Mouse (Mus musculus): ENCODE measurements around the gene Cdca5. TPM values are rescaled to one million over a fixed set of nuclear protein-coding genes. Genes with fewer than 3 reads are reported as not detected.
"Not testable (repeated sequence)": the region's sequence is repeated elsewhere in the genome, so short reads cannot be mapped to it uniquely, and the experiment has no call there.

Gene Cdca5
- polyA plus RNA-seq, 1 experiment from 2014 or later: 4.9 TPM

GRCm38 (mm10) chr19:6117346-6117985, 32.7 kb downstream of the Cdca5 start:
- H3K27me3 ChIP-seq (replicated peaks): no peaks in the 10 kb centered on the region
- peak overlapping the region; percentile 78 for H3K9ac ChIP-seq (replicated peaks)
- H3K4me2 ChIP-seq: peak overlapping the region; percentile 92
- ATAC-seq (ENCODE audit: low FRiP score): no peak
- 5% methylated on average over 32 of the region's 32 CpGs for WGBS
- H3K4me3 ChIP-seq (replicated peaks): peak overlapping the region; percentile 71
- H3K9me3 ChIP-seq (replicated peaks): no peaks in the 10 kb centered on the region
- H3K27ac ChIP-seq (replicated peaks): peak overlapping the region; percentile 95
- peaks cover 35% of the 10 kb centered on the region for H3K36me3 ChIP-seq
- peaks cover 30% of the 10 kb centered on the region for H3K4me1 ChIP-seq

GRCm38 (mm10) chr19:6117986-6118676, 33.3 kb downstream of the Cdca5 start, which contains the start of gene Sac3d1:
Gene Sac3d1, minus strand, starts transcription at chr19:6118650.
- H3K4me1 ChIP-seq: peaks cover 30% of the 10 kb centered on the region
- ATAC-seq (ENCODE audit: low FRiP score): peak; percentile 92
- peak within 1 kb of the TSS; percentile 92 for H3K4me2 ChIP-seq
- under 1% methylated on average over 77 of the region's 77 CpGs for WGBS
- peak within 1 kb of the TSS; percentile 71 for H3K4me3 ChIP-seq (replicated peaks)
- peak within 1 kb of the TSS; percentile 78 for H3K9ac ChIP-seq (replicated peaks)
- H3K9me3 ChIP-seq (replicated peaks): no peaks in the 10 kb centered on the region
- H3K36me3 ChIP-seq: peaks cover 29% of the 10 kb centered on the region
- no peaks in the 10 kb centered on the region for H3K27me3 ChIP-seq (replicated peaks)
- peak within 1 kb of the TSS; percentile 95 for H3K27ac ChIP-seq (replicated peaks)

- peak overlapping the region; percentile 78 for H3K9ac ChIP-seq (replicated peaks)
- H3K9me3 ChIP-seq (replicated peaks): no peaks in the 10 kb centered on the region
- H3K36me3 ChIP-seq: peaks cover 33% of the 10 kb centered on the region
- under 1% methylated on average over 8 of the region's 8 CpGs for WGBS
- peaks cover 35% of the 10 kb centered on the region for H3K4me1 ChIP-seq
- peak overlapping the region; percentile 95 for H3K27ac ChIP-seq (replicated peaks)
- no peaks in the 10 kb centered on the region for H3K27me3 ChIP-seq (replicated peaks)
- peak overlapping the region; percentile 92 for H3K4me2 ChIP-seq
- H3K4me3 ChIP-seq (replicated peaks): peak overlapping the region; percentile 71
- peak; percentile 54 for ATAC-seq (ENCODE audit: low FRiP score)
Observed at GRCm38 (mm10) chr19:6118677-6119185, 33.9 kb downstream of the Cdca5 start.

GRCm38 (mm10) chr19:6121761-6122160, 37.0 kb downstream of the Cdca5 start:
- Histone ChIP-seq H3K27ac (replicated peaks) (no peak overlapping the region), H3K4me1 (peaks cover 31% of the 10 kb centered on the region), H3K27me3 (replicated peaks) (no peaks in the 10 kb centered on the region), H3K9ac (replicated peaks) (no peak overlapping the region), H3K4me2 (no peak overlapping the region), H3K9me3 (replicated peaks) (no peaks in the 10 kb centered on the region), H3K4me3 (replicated peaks) (no peak overlapping the region), H3K36me3 (peaks cover 10% of the 10 kb centered on the region)
- no peak for ATAC-seq (ENCODE audit: low FRiP score)
- 41% methylated on average over 19 of the region's 19 CpGs for WGBS

GRCm38 (mm10) chr19:6123330-6123729, 38.5 kb downstream of the Cdca5 start:
- Histone ChIP-seq H3K4me3 (replicated peaks) (no peak overlapping the region), H3K9me3 (replicated peaks) (no peaks in the 10 kb centered on the region), H3K27ac (replicated peaks) (no peak overlapping the region), H3K27me3 (replicated peaks) (no peaks in the 10 kb centered on the region), H3K36me3 (peaks cover 10% of the 10 kb centered on the region), H3K9ac (replicated peaks) (no peak overlapping the region), H3K4me1 (peaks cover 23% of the 10 kb centered on the region), H3K4me2 (no peak overlapping the region)
- ATAC-seq (ENCODE audit: low FRiP score): no peak
- 62% methylated on average over 8 of the region's 8 CpGs for WGBS

GRCm38 (mm10) chr19:6124898-6125297, 40.1 kb downstream of the Cdca5 start:
- Histone ChIP-seq H3K4me3 (replicated peaks) (no peak overlapping the region), H3K4me1 (peaks cover 14% of the 10 kb centered on the region), H3K36me3 (peaks cover 10% of the 10 kb centered on the region), H3K9me3 (replicated peaks) (no peaks in the 10 kb centered on the region), H3K27ac (replicated peaks) (no peak overlapping the region), H3K9ac (replicated peaks) (no peak overlapping the region), H3K4me2 (no peak overlapping the region), H3K27me3 (replicated peaks) (no peaks in the 10 kb centered on the region)
- WGBS: 73% methylated on average over 2 of the region's 2 CpGs
- ATAC-seq (ENCODE audit: low FRiP score): no peak

GRCm38 (mm10) chr19:6126289-6126688, 41.5 kb downstream of the Cdca5 start:
- H3K27me3 ChIP-seq (replicated peaks): no peaks in the 10 kb centered on the region
- H3K27ac ChIP-seq (replicated peaks): no peak overlapping the region
- H3K9me3 ChIP-seq (replicated peaks): no peaks in the 10 kb centered on the region
- peaks cover 13% of the 10 kb centered on the region for H3K4me1 ChIP-seq
- H3K4me2 ChIP-seq: no peak overlapping the region
- 18% methylated on average over 4 of the region's 4 CpGs for WGBS
- no peak overlapping the region for H3K9ac ChIP-seq (replicated peaks)
- no peak for ATAC-seq (ENCODE audit: low FRiP score)
- no peak overlapping the region for H3K4me3 ChIP-seq (replicated peaks)
- H3K36me3 ChIP-seq: 0 out of 2 replicates have a peak, but pooled peaks cover 5% of the 10 kb centered on the region

GRCm38 (mm10) chr19:6126789-6127580, 42.2 kb downstream of the Cdca5 start:
- Histone ChIP-seq H3K27me3 (replicated peaks) (no peaks in the 10 kb centered on the region), H3K9ac (replicated peaks) (no peak overlapping the region), H3K4me1 (peaks cover 13% of the 10 kb centered on the region), H3K4me3 (replicated peaks) (peak overlapping the region; percentile 57), H3K9me3 (replicated peaks) (no peaks in the 10 kb centered on the region), H3K27ac (replicated peaks) (peak overlapping the region; percentile 94; the same call in 1 of the 2 replicates), H3K4me2 (peak overlapping the region; percentile 57), H3K36me3 (0 out of 2 replicates have a peak, but pooled peaks cover 5% of the 10 kb centered on the region)
- no peak for ATAC-seq (ENCODE audit: low FRiP score)
- 73% methylated on average over 10 of the region's 10 CpGs for WGBS

GRCm38 (mm10) chr19:6127760-6128341, 43.1 kb downstream of the Cdca5 start, which contains the start of gene Snx15:
Gene Snx15, minus strand, starts transcription at chr19:6128304.
- peak within 1 kb of the TSS; percentile 74 for H3K9ac ChIP-seq (replicated peaks)
- H3K27ac ChIP-seq (replicated peaks): peak within 1 kb of the TSS; percentile 94
- peak; percentile 96 for ATAC-seq (ENCODE audit: low FRiP score)
- 0 out of 2 replicates have a peak, but pooled peaks cover 5% of the 10 kb centered on the region for H3K36me3 ChIP-seq
- H3K9me3 ChIP-seq (replicated peaks): no peaks in the 10 kb centered on the region
- H3K4me2 ChIP-seq: peak within 1 kb of the TSS; percentile 57
- H3K4me1 ChIP-seq: peaks cover 13% of the 10 kb centered on the region
- peak within 1 kb of the TSS; percentile 57 for H3K4me3 ChIP-seq (replicated peaks)
- no peaks in the 10 kb centered on the region for H3K27me3 ChIP-seq (replicated peaks)
- under 1% methylated on average over 32 of the region's 32 CpGs for WGBS

- not testable (repeated sequence) for H3K4me1 ChIP-seq; H3K27ac ChIP-seq (replicated peaks); H3K9ac ChIP-seq (replicated peaks); H3K9me3 ChIP-seq (replicated peaks); H3K4me3 ChIP-seq (replicated peaks); H3K27me3 ChIP-seq (replicated peaks); ATAC-seq (ENCODE audit: low FRiP score); H3K4me2 ChIP-seq
- peaks cover 16% of the 10 kb centered on the region for H3K36me3 ChIP-seq
- 86% methylated on average over 7 of the region's 7 CpGs for WGBS
Observed at GRCm38 (mm10) chr19:6130414-6131128, 45.8 kb downstream of the Cdca5 start.
